Mouse (Mus musculus) stomach, adult 2 months (tissue): ENCODE results near the gene Yipf1. TPM values are rescaled to one million over a fixed set of nuclear protein-coding genes. Genes with fewer than 3 reads are reported as not detected.

Experiments used
- polyA plus RNA-seq: library from polyadenylated mRNA; depleted of rRNA; stranded (reverse); fragments of >200 nt; gene quantifications from 2 replicates; pipeline ENCODE4 v1.2.3, GENCODE M21; 2012; rRNA removed

Gene Yipf1
- polyA plus RNA-seq: 27.2 and 27.7 TPM in 2 replicates

GRCm38 (mm10) chr4:107313690-107314478 is at the start of gene Yipf1:
Gene Yipf1, plus strand, starts transcription at chr4:107314363.

GRCm38 (mm10) chr4:107306966-107307365 is 7.2 kb upstream of the Yipf1 start, which contains the start of gene Dio1:
Gene Dio1, minus strand, starts transcription at chr4:107307169.

GRCm38 (mm10) chr4:107367567-107368314 is 53.6 kb downstream of the Yipf1 start, which contains the start of gene Ndc1:
Gene Ndc1, plus strand, starts transcription at chr4:107367784.

Other genes with a start within 250 kb of the Yipf1 start
- gene Mrpl37, start 247.5 kb upstream of the Yipf1 start, polyA plus RNA-seq: 20.7 and 22.7 TPM in 2 replicates
- gene Cyb5rl, start 247.4 kb upstream of the Yipf1 start, polyA plus RNA-seq: 2.0 and 2.6 TPM in 2 replicates
- gene Cdcp2, start 217.5 kb upstream of the Yipf1 start, polyA plus RNA-seq: not detected in 2 replicates
- 148 and 170 TPM in 2 replicates for gene Tmem59, start 136.0 kb upstream of the Yipf1 start, polyA plus RNA-seq
- 1.2 and 1.5 TPM in 2 replicates for gene Tceanc2, start 135.2 kb upstream of the Yipf1 start, polyA plus RNA-seq
- gene Ldlrad1, start 105.2 kb upstream of the Yipf1 start, polyA plus RNA-seq: 0.24 and 0.39 TPM in 2 replicates
- gene Lrrc42, start 60.8 kb upstream of the Yipf1 start, polyA plus RNA-seq: 5.4 and 10.1 TPM in 2 replicates
- 0.19 and 0.42 TPM in 2 replicates for gene Hspb11, start 60.8 kb upstream of the Yipf1 start, polyA plus RNA-seq
- 1.8 and 4.1 TPM in 2 replicates for gene Dio1, start 7.2 kb upstream of the Yipf1 start, polyA plus RNA-seq
- gene Ndc1, start 53.4 kb downstream of the Yipf1 start, polyA plus RNA-seq: 3.4 and 3.7 TPM in 2 replicates
- gene Glis1, start 120.2 kb downstream of the Yipf1 start, polyA plus RNA-seq: 0.40 and 0.72 TPM in 2 replicates